Mouse (Mus musculus) intestine, postnatal 0 days (tissue): ENCODE measurements around the gene Ccnt1. TPM values are rescaled to one million over a fixed set of nuclear protein-coding genes. Genes with fewer than 3 reads are reported as not detected.

Experiments
- ATAC-seq: fragments of 200-750 bp; cut with Nextera tagmentation; 2 replicates; pipeline ENCODE4 v1.8.0; 2017; ENCODE audit warnings: mild to moderate bottlenecking, moderate TSS enrichment, moderate library complexity
- H3K27ac ChIP-seq: fragments of 300-500 bp; sonication (generic); 2 replicates; pipeline ENCODE4 v1.5.1; 2014; ENCODE audit warnings: mild to moderate bottlenecking, low read depth, low read length, moderate library complexity
- H3K27me3 ChIP-seq: fragments of 300-500 bp; sonication (generic); replicated peaks from 2 replicates; pipeline ENCODE4 v1.6.1; 2014; ENCODE audit warnings: low read length, mixed read lengths; ENCODE audit not compliant: control insufficient read depth, insufficient read depth
- H3K36me3 ChIP-seq: fragments of 300-500 bp; sonication (generic); 2 replicates; pipeline ENCODE4 v1.6.1; 2014; ENCODE audit warnings: mild to moderate bottlenecking, moderate library complexity; ENCODE audit not compliant: control insufficient read depth, insufficient read depth
- H3K4me1 ChIP-seq: fragments of 300-500 bp; sonication (generic); replicated peaks from 2 replicates; pipeline ENCODE4 v1.6.1; 2014; ENCODE audit warnings: antibody characterized with exemption, low read length, mixed read lengths; ENCODE audit not compliant: control insufficient read depth, insufficient read depth
- H3K4me2 ChIP-seq: fragments of 300-500 bp; sonication (generic); replicated peaks from 2 replicates; pipeline ENCODE4 v1.6.1; 2014; ENCODE audit warnings: low read depth, mild to moderate bottlenecking, moderate library complexity
- H3K4me3 ChIP-seq: fragments of 300-500 bp; sonication (generic); 2 replicates; pipeline ENCODE4 v1.5.1; 2014; ENCODE audit warnings: low read depth, low read length
- H3K9ac ChIP-seq: fragments of 300-500 bp; sonication (generic); 2 replicates; pipeline ENCODE4 v1.6.1; 2014; ENCODE audit warnings: mild to moderate bottlenecking, low read depth, low read length
- H3K9me3 ChIP-seq: fragments of 300-500 bp; sonication (generic); 2 replicates; pipeline ENCODE4 v1.6.1; 2016; ENCODE audit warnings: mixed run types; ENCODE audit not compliant: control insufficient read depth
- CTCF ChIP-seq: sonication (generic); IDR thresholded peaks from 2 replicates; pipeline ENCODE4 v1.5.1; 2016; ENCODE audit warnings: low read depth, mild to moderate bottlenecking, control low read depth, antibody characterized with exemption, moderate library complexity
- whole genome bisulfite sequencing: fragments of 180-500 bp; shearing (Covaris S2); extraction: QIAGEN DNeasy Blood & Tissue Kit; methylation state at CpG from one replicate; pipeline ENCODE4 v1.1.7; 2014; 5-methylcytosine and 5-hydroxymethylcytosine counted together
- polyA plus RNA-seq: library from polyadenylated mRNA; unstranded; fragments of >200 nt; fragmentation: Nextera tagmentation; extraction: Ambion mirVana; gene quantifications from 2 replicates; pipeline ENCODE4 v1.2.1, GENCODE M21; 2015

Gene Ccnt1
- polyA plus RNA-seq, 1 experiment from 2014 or later = 21.1 TPM

DNA sequence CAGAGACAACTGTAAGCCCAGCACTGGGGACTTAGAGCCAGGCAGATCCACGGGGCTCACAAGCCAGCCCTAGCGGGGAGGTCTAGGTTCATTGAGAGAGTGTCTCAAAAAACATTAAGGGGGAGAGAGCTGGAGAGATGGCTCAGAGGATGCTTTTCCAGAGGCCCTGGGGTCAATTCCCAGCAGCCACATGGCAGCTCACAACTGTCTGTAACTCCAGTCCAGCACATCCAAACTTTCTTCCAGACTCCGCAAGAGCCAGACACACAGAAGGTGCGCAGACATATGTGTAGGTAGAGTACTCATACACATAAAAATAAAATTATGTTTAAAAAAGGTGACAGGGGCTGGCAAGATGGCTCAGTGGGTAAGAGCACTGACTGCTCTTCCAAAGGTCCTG, 2.6 kb upstream of the Ccnt1 start:
- H3K4me1 ChIP-seq = no peaks in the 10 kb centered on the region; the same call in 1 of the 2 replicates
- H3K4me3 ChIP-seq = no peak overlapping the region
- H3K9ac ChIP-seq = no peak overlapping the region
- 77% methylated on average over 4 of the region's 4 CpGs for WGBS
- H3K27ac ChIP-seq = no peak overlapping the region
- no peaks in the 10 kb centered on the region for H3K27me3 ChIP-seq
- H3K9me3 ChIP-seq = no peaks in the 10 kb centered on the region
- no peak for ATAC-seq
- H3K4me2 ChIP-seq = no peak overlapping the region
- H3K36me3 ChIP-seq = no peaks in the 10 kb centered on the region
- no peak for TF ChIP-seq CTCF

DNA sequence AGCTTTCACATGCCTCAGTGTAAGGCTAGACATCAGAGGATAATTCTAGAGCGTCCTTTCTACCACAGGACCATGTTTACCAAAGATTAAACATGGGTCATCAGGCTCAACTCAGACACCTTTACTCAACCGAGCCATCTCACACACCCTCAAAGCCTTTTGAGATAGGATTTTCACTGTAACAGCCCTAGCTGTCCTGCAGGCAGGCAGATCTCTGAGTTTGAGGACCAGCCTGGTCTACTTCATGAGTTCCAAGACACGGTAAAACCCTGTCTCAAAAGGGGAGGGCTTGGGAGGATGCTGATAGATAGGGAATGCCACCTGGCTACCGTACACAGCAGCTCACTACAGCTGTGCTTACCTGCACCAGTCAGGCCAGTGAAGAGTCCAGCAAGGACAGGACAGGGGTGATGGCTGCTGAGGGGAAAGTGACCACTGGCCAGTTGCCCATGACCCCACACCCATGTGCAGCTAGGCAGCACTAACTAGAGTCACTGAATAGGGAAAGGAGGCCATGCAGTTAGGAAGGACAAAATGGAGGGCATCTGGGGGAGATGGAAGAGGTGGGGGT, 843 bp downstream of the Ccnt1 start:
- ATAC-seq = no peak
- Histone ChIP-seq H3K4me3 (no peak overlapping the region), H3K9me3 (no peaks in the 10 kb centered on the region), H3K27me3 (no peaks in the 10 kb centered on the region), H3K9ac (no peak overlapping the region), H3K4me2 (no peak overlapping the region), H3K4me1 (peaks cover 13% of the 10 kb centered on the region), H3K27ac (no peak overlapping the region), H3K36me3 (no peaks in the 10 kb centered on the region)
- WGBS = 66% methylated on average over 4 of the region's 4 CpGs
- TF ChIP-seq CTCF = no peak

DNA sequence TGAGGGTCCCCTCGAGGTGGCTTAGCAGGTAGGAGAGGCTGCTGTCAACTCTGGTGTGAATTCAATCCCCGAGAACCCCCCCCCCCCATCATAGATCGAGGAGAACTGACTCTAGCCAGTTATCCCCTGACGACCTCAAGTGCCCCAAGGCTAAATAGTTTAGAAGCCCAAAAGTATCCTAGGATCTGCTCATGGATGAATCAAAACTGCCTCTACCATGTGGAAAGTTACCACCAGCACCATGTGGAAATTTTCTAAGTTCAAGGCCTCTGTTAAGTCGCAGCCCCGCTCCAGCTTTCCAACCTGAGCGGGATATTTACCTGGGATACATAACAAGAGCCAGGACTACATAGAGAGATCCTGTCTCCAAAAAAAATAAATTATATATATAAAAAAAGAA, 1.5 kb downstream of the Ccnt1 start:
- no peak for TF ChIP-seq CTCF
- ATAC-seq = no peak
- 55% methylated on average over 7 of the region's 7 CpGs for WGBS

DNA sequence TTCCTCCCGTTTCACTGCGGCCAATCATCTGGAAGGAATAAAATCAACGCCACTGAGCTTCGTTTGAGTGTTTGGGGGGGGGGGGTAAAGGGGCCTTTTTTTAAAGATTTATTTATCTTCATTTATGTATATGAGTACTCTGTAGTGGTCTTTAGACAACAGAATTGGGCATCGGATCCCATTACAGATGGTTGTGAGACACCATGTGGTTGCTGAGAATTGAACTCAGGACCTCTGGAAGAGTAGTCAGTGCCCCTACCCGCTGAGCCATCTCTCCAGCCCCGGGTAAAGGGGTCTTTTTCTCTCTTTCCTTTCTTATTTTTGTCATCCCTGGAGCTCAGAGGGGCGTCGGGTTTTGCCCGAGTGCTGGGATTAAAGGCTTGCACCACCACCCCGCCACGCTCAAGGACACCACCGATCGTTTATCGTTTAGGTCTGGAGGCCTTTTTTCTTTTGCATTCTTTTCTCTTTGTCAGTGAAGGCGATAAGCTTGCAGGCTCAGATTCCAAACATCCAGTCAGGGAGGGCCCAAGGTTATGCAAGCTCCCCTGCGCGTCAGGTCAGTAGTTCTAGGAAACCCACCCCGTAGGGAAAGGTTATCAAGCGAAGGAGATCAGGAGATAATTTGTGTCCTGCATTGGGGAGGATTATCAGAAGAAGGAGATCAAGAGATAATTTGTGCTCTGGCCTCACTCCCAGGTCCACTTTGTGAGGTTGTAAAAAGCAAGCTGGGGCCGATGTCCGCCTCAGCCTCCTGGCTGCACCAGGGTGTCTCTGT, 2.3 kb downstream of the Ccnt1 start:
- Histone ChIP-seq H3K36me3 (0 out of 2 replicates have a peak, but pooled peaks cover under 1% of the 10 kb centered on the region), H3K27me3 (no peaks in the 10 kb centered on the region), H3K9me3 (no peaks in the 10 kb centered on the region), H3K9ac (peak overlapping the region; percentile 80), H3K4me2 (peak overlapping the region; percentile 71), H3K27ac (peak overlapping the region; percentile 93), H3K4me1 (peaks cover 13% of the 10 kb centered on the region), H3K4me3 (peak overlapping the region; percentile 56)
- 5% methylated on average over 22 of the region's 22 CpGs for WGBS
- ATAC-seq = no peak
- no peak for TF ChIP-seq CTCF

More for the DNA sequence above, 1.5 kb downstream of the Ccnt1 start:
- no peaks in the 10 kb centered on the region for H3K27me3 ChIP-seq
- peak overlapping the region; percentile 71 for H3K4me2 ChIP-seq
- H3K27ac ChIP-seq = no peak overlapping the region
- H3K4me1 ChIP-seq = peaks cover 13% of the 10 kb centered on the region
- H3K9me3 ChIP-seq = no peaks in the 10 kb centered on the region
- peak overlapping the region; percentile 80; the same call in 1 of the 2 replicates for H3K9ac ChIP-seq
- H3K4me3 ChIP-seq = no peak overlapping the region
- no peaks in the 10 kb centered on the region for H3K36me3 ChIP-seq

DNA sequence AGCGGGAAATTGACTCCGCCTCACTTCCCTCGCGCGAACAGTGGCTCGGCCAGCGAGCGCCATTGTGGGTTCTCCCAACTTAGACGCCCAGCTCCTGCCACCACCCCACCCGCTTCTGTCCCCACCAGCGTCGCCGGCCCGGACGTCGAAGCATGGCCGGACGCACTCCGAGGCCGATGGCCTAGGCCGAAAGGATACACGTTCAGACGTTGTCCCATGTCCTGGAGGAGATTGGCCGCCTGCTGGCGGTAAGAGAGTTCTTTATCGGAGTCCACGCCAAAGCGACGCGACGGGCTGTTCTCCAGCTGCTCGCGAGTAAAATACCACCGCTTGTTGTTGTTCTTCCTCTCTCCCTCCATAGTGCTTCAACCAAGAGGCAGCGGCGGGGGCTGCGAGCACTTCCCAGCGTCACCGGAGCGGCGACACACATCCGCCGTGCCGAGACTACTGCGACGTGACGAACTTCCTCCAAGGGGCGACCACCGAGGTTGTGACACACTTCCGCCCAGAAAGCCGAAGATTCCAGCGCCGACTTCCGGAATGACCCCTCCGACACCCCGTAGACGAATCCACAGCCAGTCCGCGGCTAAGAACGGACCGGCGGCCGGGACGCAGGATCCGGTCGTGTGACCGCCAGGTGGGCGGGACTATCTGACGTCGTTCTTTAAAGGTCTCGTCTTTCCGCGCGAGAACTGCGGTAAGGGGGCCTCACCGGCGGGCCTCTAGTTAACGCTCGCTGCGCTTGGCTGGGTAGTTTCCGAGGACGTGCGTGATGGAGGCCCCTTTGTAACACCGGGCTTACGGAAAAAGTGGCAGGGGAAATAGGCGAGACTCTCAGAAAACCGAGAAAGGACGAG, 3.2 kb downstream of the Ccnt1 start:
- Histone ChIP-seq H3K9me3 (no peaks in the 10 kb centered on the region), H3K36me3 (0 out of 2 replicates have a peak, but pooled peaks cover 9% of the 10 kb centered on the region), H3K4me1 (peaks cover 13% of the 10 kb centered on the region), H3K4me3 (peak overlapping the region; percentile 56), H3K4me2 (peak overlapping the region; percentile 71), H3K27me3 (no peaks in the 10 kb centered on the region), H3K27ac (peak overlapping the region; percentile 93), H3K9ac (peak overlapping the region; percentile 80)
- under 1% methylated on average over 88 of the region's 88 CpGs for whole genome bisulfite sequencing
- peak; percentile 96 for ATAC-seq
- peak; percentile 61 for TF ChIP-seq CTCF

DNA sequence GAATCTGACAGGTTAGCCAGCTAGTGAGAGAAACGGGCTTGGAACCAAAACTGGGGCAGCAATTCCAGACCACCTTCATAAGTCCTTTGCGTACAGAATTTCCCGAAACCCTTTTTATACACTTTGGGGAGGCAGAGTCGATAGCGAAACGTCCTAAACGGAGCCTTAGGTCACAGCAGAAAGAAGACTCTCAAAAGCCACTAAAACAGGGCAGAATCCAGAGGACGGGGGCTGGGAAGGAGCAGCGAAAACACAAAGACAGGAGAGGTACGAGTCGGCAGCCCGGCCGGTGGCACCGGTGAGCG, 3.8 kb downstream of the Ccnt1 start:
- under 1% methylated on average over 15 of the region's 15 CpGs for WGBS
- no peak for ATAC-seq
- H3K4me2 ChIP-seq = peak overlapping the region; percentile 65

More for the DNA sequence above, 3.8 kb downstream of the Ccnt1 start:
- Histone ChIP-seq H3K9me3 (no peaks in the 10 kb centered on the region), H3K4me3 (peak overlapping the region; percentile 56), H3K4me1 (peaks cover 13% of the 10 kb centered on the region), H3K36me3 (0 out of 2 replicates have a peak, but pooled peaks cover 9% of the 10 kb centered on the region), H3K27me3 (no peaks in the 10 kb centered on the region), H3K9ac (peak overlapping the region; percentile 68), H3K27ac (peak overlapping the region; percentile 93)
- no peak for TF ChIP-seq CTCF
